Mouse (Mus musculus) stomach, adult 2 months (tissue): ENCODE data around the gene Gja3. TPM values are rescaled to one million over a fixed set of nuclear protein-coding genes. Genes with fewer than 3 reads are reported as not detected.

Experiments used
- polyA plus RNA-seq: library from polyadenylated mRNA; depleted of rRNA; stranded (reverse); fragments of >200 nt; gene quantifications from 2 replicates; pipeline ENCODE4 v1.2.3, GENCODE M21; 2012; rRNA removed

Gene Gja3
- polyA plus RNA-seq: 0.03 TPM in 1 of 2 replicates, not detected in the other

DNA sequence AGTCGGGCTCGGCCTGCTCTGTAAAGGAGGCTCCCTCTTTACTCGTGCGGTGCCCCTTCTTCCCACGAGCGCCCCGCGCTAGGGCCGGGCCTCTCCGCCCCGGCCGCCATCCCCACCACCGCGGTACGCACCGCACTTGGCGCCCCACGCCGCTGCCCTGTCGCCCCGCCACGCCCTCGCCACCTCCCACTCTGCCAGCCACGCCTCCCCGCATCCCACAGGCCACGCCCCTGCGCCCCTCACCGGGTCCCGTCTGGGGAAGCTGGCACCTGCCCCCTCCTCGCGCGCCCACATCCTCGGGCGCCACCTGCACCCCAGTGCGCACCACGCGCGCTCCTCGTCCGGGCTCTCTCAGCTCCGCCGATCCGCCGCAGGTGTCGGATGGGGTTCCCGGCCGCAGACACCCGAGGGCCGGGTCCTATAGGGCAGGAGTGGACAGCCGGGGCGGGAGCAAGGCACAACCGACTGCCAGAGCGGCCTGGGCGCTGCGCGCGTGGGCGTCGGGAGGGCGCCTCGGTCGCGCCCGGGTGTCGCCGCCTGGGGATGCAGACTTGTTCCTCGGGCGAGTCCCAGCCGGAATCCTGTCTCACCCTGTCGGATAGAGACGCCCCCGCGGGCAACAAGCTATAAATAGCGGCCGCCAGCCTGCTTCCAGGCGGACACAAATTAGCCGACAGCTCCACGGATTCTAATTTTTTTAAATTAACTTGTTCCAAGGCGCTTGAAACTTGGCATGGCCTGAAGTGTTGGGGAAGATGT is at the start of gene Gja3:
Gene Gja3 (minus strand): TSS at position 538 of the 759 bp plus-strand sequence.

GRCm38 (mm10) chr14:57104106-57105023 is 46.5 kb upstream of the Gja3 start, which contains the start of gene Gjb2:
Gene Gjb2 (minus strand): TSS chr14:57104702.

Other genes with a start within 250 kb of the Gja3 start
- gene Zmym5, start 246.4 kb downstream of the Gja3 start, polyA plus RNA-seq: 0.40 and 0.78 TPM in 2 replicates
- gene Zmym2, start 171.4 kb downstream of the Gja3 start, polyA plus RNA-seq: 0.78 and 2.0 TPM in 2 replicates
- gene Gjb2, start 46.6 kb upstream of the Gja3 start, polyA plus RNA-seq: 25.4 and 51.5 TPM in 2 replicates
- not detected in 2 replicates for gene Gm4491, start 57.8 kb upstream of the Gja3 start, polyA plus RNA-seq
- gene Gjb6, start 75.5 kb upstream of the Gja3 start, polyA plus RNA-seq: 3.1 and 5.2 TPM in 2 replicates